ENCODE assay signal across 9 mouse cellular contexts in the genomic region with DNA sequence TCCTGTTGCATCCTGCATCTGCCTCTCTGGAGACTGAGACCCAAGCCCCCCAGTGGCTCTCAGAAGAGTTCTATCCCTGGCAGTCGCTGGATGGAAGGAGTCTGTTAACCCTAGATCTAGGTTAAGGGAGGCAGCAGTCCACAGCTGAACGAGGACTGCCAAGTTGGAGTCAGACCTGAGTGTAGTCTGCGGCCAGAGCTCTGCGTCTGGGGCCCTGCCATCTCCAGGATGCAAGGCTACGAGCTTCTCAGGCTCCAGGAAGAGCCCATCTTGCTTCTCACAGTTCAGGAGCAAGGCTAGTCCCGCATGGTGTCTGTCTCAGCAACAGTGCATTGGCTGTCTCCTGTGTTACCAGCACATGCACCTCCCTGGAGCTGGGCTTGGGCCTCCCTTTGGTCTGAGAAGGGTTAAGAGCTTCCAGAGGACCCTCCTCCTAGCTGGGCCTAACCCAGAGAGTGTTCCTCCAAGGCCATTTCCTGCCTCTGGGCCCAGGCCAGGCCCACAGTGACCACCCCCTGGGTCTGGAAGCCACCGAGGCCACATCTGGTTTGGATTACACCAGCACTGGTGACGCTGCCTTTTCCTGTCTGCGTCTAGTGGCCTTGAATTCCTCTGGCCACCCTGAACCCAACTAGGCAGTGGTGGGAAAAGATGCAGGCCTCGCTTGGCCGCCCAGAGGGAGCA. TPM values are rescaled to one million over a fixed set of nuclear protein-coding genes. Genes with fewer than 3 reads are reported as not detected.
DNase-seq lines count a peak whose midpoint lies in the region; ATAC-seq and TF ChIP-seq lines count a peak whose summit lies in the region.
"Had no signal": no experiment of that assay in that cellular context is flagged by ENCODE, and none has a peak within 500 bp of the region (broad histone marks: within the 10 kb centered on the region; RNA-seq: fewer than 3 reads in every experiment).

No protein-coding gene starts in this region.

- H3K36me3 ChIP-seq in spleen, adult 2 months (ENCODE audit: control insufficient read depth, insufficient read depth, low read length), result no peaks in the 10 kb centered on the region
- no peaks in the 10 kb centered on the region for H3K36me3 ChIP-seq in lung, postnatal 0 days (ENCODE audit: insufficient read depth, low read length)
- H3K36me3 ChIP-seq: G1E had no signal

- no peak for TF ChIP-seq EP300 in lung, postnatal 0 days (IDR thresholded peaks at IDR 0.05)

- no peak overlapping the region for H3K4me3 ChIP-seq in spleen, adult 2 months (ENCODE audit: extremely low read depth, insufficient read depth, insufficient read length)
- H3K4me3 ChIP-seq in lung, postnatal 0 days (ENCODE audit: low read depth, low read length), result no peak overlapping the region

- peak; percentile 66 for ATAC-seq in granulocyte monocyte progenitor cell, adult 5-6 weeks (replicated peaks; ENCODE audit: poor library complexity, severe bottlenecking)
- peak; percentile 77 for ATAC-seq in lung, postnatal 0 days
- ATAC-seq in CD4-positive, CD25-positive, alpha-beta regulatory T cell, adult 4 months, result no peak

- H3K9me3 ChIP-seq in lung, postnatal 0 days (ENCODE audit: low read length), result no peaks in the 10 kb centered on the region
- H3K9me3 ChIP-seq: G1E had no signal

- no peak for DNase-seq in spleen, adult 2 months (ENCODE audit: low read depth in 1 of 2, low spot score in 2 of 2)
- no peak for DNase-seq in spleen, postnatal 14 days (ENCODE audit: low spot score in 2 of 2)
- DNase-seq in kidney, adult 8-10 months, result peak; percentile 50 to 58
- peak; percentile 77 for DNase-seq in lung, postnatal 0 days (ENCODE audit: low spot score)
- no peak for DNase-seq in cerebellum, postnatal 4 days (ENCODE audit: low spot score in 2 of 2)
- DNase-seq in right cerebral cortex, postnatal 14 days, result no peak

- H3K4me1 ChIP-seq in spleen, adult 2 months (ENCODE audit: control insufficient read depth, insufficient read depth, insufficient read length), result no peaks in the 10 kb centered on the region
- H3K4me1 ChIP-seq in lung, postnatal 0 days (ENCODE audit: insufficient read depth, low read depth, low read length), result 0 out of 2 replicates have a peak, but pooled peaks cover 3% of the 10 kb centered on the region

- no peaks in the 10 kb centered on the region for H3K27me3 ChIP-seq in spleen, adult 2 months (ENCODE audit: control insufficient read depth, insufficient read depth, low read length)
- H3K27me3 ChIP-seq in lung, postnatal 0 days (replicated peaks; ENCODE audit: insufficient read depth, low read length), result no peaks in the 10 kb centered on the region

- no peak overlapping the region for H3K9ac ChIP-seq in lung, postnatal 0 days (replicated peaks; ENCODE audit: low read depth)

- TF ChIP-seq POLR2A in spleen, adult 2 months (IDR thresholded peaks at IDR 0.05; ENCODE audit: low read depth, low read length), result no peak

- H3K27ac ChIP-seq in spleen, adult 2 months (ENCODE audit: insufficient read depth, low read length), result peak overlapping the region; percentile 62; the same call in 1 of the 2 replicates
- H3K27ac ChIP-seq in lung, postnatal 0 days (ENCODE audit: low read length), result peak overlapping the region; percentile 52

- 59% methylated on average over 11 of the region's 11 CpGs for WGBS in spleen, adult 2 months
- 37% methylated on average over 11 of the region's 11 CpGs for WGBS in lung, postnatal 0 days

- H3K4me2 ChIP-seq in lung, postnatal 0 days (replicated peaks; ENCODE audit: low read depth, low read length), result no peak overlapping the region

- TF ChIP-seq CTCF in spleen, adult 2 months (IDR thresholded peaks at IDR 0.05; ENCODE audit: extremely low read depth, insufficient read depth, insufficient read length, insufficient replicate concordance), result no peak
- no peak for TF ChIP-seq CTCF in lung, postnatal 0 days (IDR thresholded peaks at IDR 0.05)

RNA-seq across cellular contexts. Expression of gene Foxs1, which starts 7.7 kb away (rescaled TPM):
- polyA plus RNA-seq in spleen, adult 2 months (2012; rRNA removed), result 12.6 and 20.1 TPM in 2 replicates
- total RNA-seq in granulocyte monocyte progenitor cell, adult 5-6 weeks (2014; fragmentation: Nextera tagmentation), result not detected in 2 replicates
- not detected in 2 replicates for total RNA-seq in granulocyte monocyte progenitor cell, adult 5-6 weeks (2017)
- polyA plus RNA-seq in lung, postnatal 0 days (2015; fragmentation: Nextera tagmentation; extraction: Ambion mirVana), result 11.0 and 13.2 TPM in 2 replicates
- not detected for polyA plus RNA-seq in CD4-positive, CD25-positive, alpha-beta regulatory T cell, adult 4 months (2017; shearing (Covaris generic))
- total RNA-seq: G1E had no signal
- polyA plus RNA-seq: G1E had no signal

RNA-seq across cellular contexts. Expression of gene Mylk2, which starts 14.2 kb away (rescaled TPM):
- polyA plus RNA-seq in spleen, adult 2 months (2012; rRNA removed), result 0.23 and 0.34 TPM in 2 replicates
- total RNA-seq in granulocyte monocyte progenitor cell, adult 5-6 weeks (2014; fragmentation: Nextera tagmentation), result not detected in 2 replicates
- total RNA-seq in granulocyte monocyte progenitor cell, adult 5-6 weeks (2017), result not detected in 2 replicates
- 0.04 TPM in 1 of 2 replicates, not detected in the other for polyA plus RNA-seq in lung, postnatal 0 days (2015; fragmentation: Nextera tagmentation; extraction: Ambion mirVana)
- not detected for polyA plus RNA-seq in CD4-positive, CD25-positive, alpha-beta regulatory T cell, adult 4 months (2017; shearing (Covaris generic))
- polyA plus RNA-seq: G1E had no signal

RNA-seq across cellular contexts. Expression of gene Dusp15, which starts 26.2 kb away (rescaled TPM):
- polyA plus RNA-seq in spleen, adult 2 months (2012; rRNA removed), result 0.21 and 0.48 TPM in 2 replicates
- total RNA-seq in granulocyte monocyte progenitor cell, adult 5-6 weeks (2014; fragmentation: Nextera tagmentation), result not detected in 2 replicates
- not detected in 2 replicates for total RNA-seq in granulocyte monocyte progenitor cell, adult 5-6 weeks (2017)
- not detected in 2 replicates for polyA plus RNA-seq in lung, postnatal 0 days (2015; fragmentation: Nextera tagmentation; extraction: Ambion mirVana)
- polyA plus RNA-seq in CD4-positive, CD25-positive, alpha-beta regulatory T cell, adult 4 months (2017; shearing (Covaris generic)), result under 1 TPM in 1 of 2 experiments, not detected in 1; 0.11 TPM
- polyA plus RNA-seq: G1E had no signal

RNA-seq across cellular contexts. Expression of gene Ttll9, which starts 37.0 kb away (rescaled TPM):
- polyA plus RNA-seq in spleen, adult 2 months (2012; rRNA removed), result 0.07 and 0.09 TPM in 2 replicates
- total RNA-seq in granulocyte monocyte progenitor cell, adult 5-6 weeks (2014; fragmentation: Nextera tagmentation), result 2.4 and 13.4 TPM in 2 replicates
- 1.7 and 2.5 TPM in 2 replicates for total RNA-seq in granulocyte monocyte progenitor cell, adult 5-6 weeks (2017)
- 1.1 and 1.8 TPM in 2 replicates for polyA plus RNA-seq in lung, postnatal 0 days (2015; fragmentation: Nextera tagmentation; extraction: Ambion mirVana)
- 1 to 10 TPM in 1 of 2 experiments, under 1 TPM in 1; 0.78 to 2.0 TPM for polyA plus RNA-seq in CD4-positive, CD25-positive, alpha-beta regulatory T cell, adult 4 months (2017; shearing (Covaris generic))
- total RNA-seq: G1E had no signal
- polyA plus RNA-seq: G1E had no signal

Comparison
In these comparisons a context has a peak if more than half of its experiments do, and no peak if none do; other contexts are left out.
1. DNase-seq: peak in kidney, adult 8-10 months (2 of 2) and lung, postnatal 0 days (single experiment); none in spleen, adult 2 months (0 of 2), spleen, postnatal 14 days (0 of 2), cerebellum, postnatal 4 days (0 of 2) and right cerebral cortex, postnatal 14 days (single experiment).
2. RNA of gene Foxs1, which starts 7.7 kb away (polyA plus RNA-seq): 11.0 to 13.2 TPM in lung, postnatal 0 days and 12.6 to 20.1 TPM in spleen, adult 2 months; not detected in CD4-positive, CD25-positive, alpha-beta regulatory T cell, adult 4 months; every median in the first group is over 10 times any median in the second.